Mouse (Mus musculus): ENCODE results near the gene Pym1. TPM values are rescaled to one million over a fixed set of nuclear protein-coding genes. Genes with fewer than 3 reads are reported as not detected.

The Pym1 gene
- 45.9 TPM in 2 replicates for polyA plus RNA-seq (2014; fragmentation: Nextera tagmentation; extraction: Ambion mirVana)

GRCm38 (mm10) chr10:128747646-128748251, at the start of gene Pym1:
TSS of gene Pym1 (plus strand) at chr10:128747889.
- WGBS: 0% methylated on average over 36 of the region's 36 CpGs
- Histone ChIP-seq H3K36me3 (replicated peaks; ENCODE audit: control insufficient read depth, insufficient read depth, low read depth, low read length) (no peaks in the 10 kb centered on the region), H3K9me3 (replicated peaks; ENCODE audit: control insufficient read depth, low read length) (no peaks in the 10 kb centered on the region), H3K27me3 (ENCODE audit: control insufficient read depth, insufficient read depth, low read length) (peaks cover under 1% of the 10 kb centered on the region), H3K27ac (replicated peaks; ENCODE audit: low read depth, low read length) (peak within 1 kb of the TSS; percentile 97), H3K4me3 (ENCODE audit: low read depth, low read length) (peak within 1 kb of the TSS; percentile 73), H3K9ac (replicated peaks; ENCODE audit: low read length) (peak within 1 kb of the TSS; percentile 83), H3K4me1 (ENCODE audit: control insufficient read depth, insufficient read depth, low read length) (peaks cover 4% of the 10 kb centered on the region; the same call in 1 of the 2 replicates), H3K4me2 (ENCODE audit: low read depth, low read length) (peak within 1 kb of the TSS; percentile 79)
- DNase-seq (ENCODE audit: low spot score): peak; percentile 81
- peak; percentile 54 for ATAC-seq (replicated peaks; ENCODE audit: insufficient number of reproducible peaks, low FRiP score, low TSS enrichment, low read depth)

GRCm38 (mm10) chr10:128699006-128699405, 48.7 kb upstream of the Pym1 start:
- Histone ChIP-seq H3K4me2 (ENCODE audit: low read depth, low read length) (no peak overlapping the region), H3K36me3 (replicated peaks; ENCODE audit: control insufficient read depth, insufficient read depth, low read depth, low read length) (no peaks in the 10 kb centered on the region; the same call in none of the 2 replicates), H3K9me3 (replicated peaks; ENCODE audit: control insufficient read depth, low read length) (no peaks in the 10 kb centered on the region), H3K4me1 (ENCODE audit: control insufficient read depth, insufficient read depth, low read length) (no peaks in the 10 kb centered on the region; the same call in 1 of the 2 replicates), H3K4me3 (ENCODE audit: low read depth, low read length) (no peak overlapping the region), H3K27me3 (ENCODE audit: control insufficient read depth, insufficient read depth, low read length) (no peaks in the 10 kb centered on the region), H3K9ac (replicated peaks; ENCODE audit: low read length) (no peak overlapping the region), H3K27ac (replicated peaks; ENCODE audit: low read depth, low read length) (no peak overlapping the region)
- WGBS: 86% methylated on average over 5 of the region's 5 CpGs
- DNase-seq (ENCODE audit: low spot score) (no peak), ATAC-seq (replicated peaks; ENCODE audit: insufficient number of reproducible peaks, low FRiP score, low TSS enrichment, low read depth) (no peak)

GRCm38 (mm10) chr10:128699611-128700010, 48.1 kb upstream of the Pym1 start:
- Histone ChIP-seq H3K27me3 (ENCODE audit: control insufficient read depth, insufficient read depth, low read length) (no peaks in the 10 kb centered on the region), H3K27ac (replicated peaks; ENCODE audit: low read depth, low read length) (no peak overlapping the region), H3K9ac (replicated peaks; ENCODE audit: low read length) (no peak overlapping the region), H3K36me3 (replicated peaks; ENCODE audit: control insufficient read depth, insufficient read depth, low read depth, low read length) (no peaks in the 10 kb centered on the region; the same call in none of the 2 replicates), H3K4me1 (ENCODE audit: control insufficient read depth, insufficient read depth, low read length) (no peaks in the 10 kb centered on the region; the same call in 1 of the 2 replicates), H3K4me3 (ENCODE audit: low read depth, low read length) (no peak overlapping the region), H3K9me3 (replicated peaks; ENCODE audit: control insufficient read depth, low read length) (no peaks in the 10 kb centered on the region), H3K4me2 (ENCODE audit: low read depth, low read length) (no peak overlapping the region)
- ATAC-seq (replicated peaks; ENCODE audit: insufficient number of reproducible peaks, low FRiP score, low TSS enrichment, low read depth) (no peak), DNase-seq (ENCODE audit: low spot score) (no peak)
- 63% methylated on average over 11 of the region's 11 CpGs for WGBS

- H3K27me3 ChIP-seq (ENCODE audit: control insufficient read depth, insufficient read depth, low read length): no peaks in the 10 kb centered on the region
Measured at GRCm38 (mm10) chr10:128700712-128701111, 47.0 kb upstream of the Pym1 start.

GRCm38 (mm10) chr10:128702328-128703007, 45.2 kb upstream of the Pym1 start:
- Histone ChIP-seq H3K9ac (replicated peaks; ENCODE audit: low read length) (no peak overlapping the region), H3K36me3 (replicated peaks; ENCODE audit: control insufficient read depth, insufficient read depth, low read depth, low read length) (no peaks in the 10 kb centered on the region; the same call in none of the 2 replicates), H3K27ac (replicated peaks; ENCODE audit: low read depth, low read length) (no peak overlapping the region), H3K27me3 (ENCODE audit: control insufficient read depth, insufficient read depth, low read length) (no peaks in the 10 kb centered on the region), H3K4me2 (ENCODE audit: low read depth, low read length) (no peak overlapping the region), H3K4me1 (ENCODE audit: control insufficient read depth, insufficient read depth, low read length) (peaks cover 2% of the 10 kb centered on the region; the same call in 1 of the 2 replicates), H3K9me3 (replicated peaks; ENCODE audit: control insufficient read depth, low read length) (no peaks in the 10 kb centered on the region), H3K4me3 (ENCODE audit: low read depth, low read length) (no peak overlapping the region)
- 90% methylated on average over 6 of the region's 6 CpGs for WGBS
- DNase-seq (ENCODE audit: low spot score): no peak
- ATAC-seq (replicated peaks; ENCODE audit: insufficient number of reproducible peaks, low FRiP score, low TSS enrichment, low read depth): no peak

More at GRCm38 (mm10) chr10:128700712-128701111, 47.0 kb upstream of the Pym1 start:
- Histone ChIP-seq H3K9ac (replicated peaks; ENCODE audit: low read length) (no peak overlapping the region), H3K27ac (replicated peaks; ENCODE audit: low read depth, low read length) (no peak overlapping the region), H3K4me1 (ENCODE audit: control insufficient read depth, insufficient read depth, low read length) (peaks cover 2% of the 10 kb centered on the region; the same call in 1 of the 2 replicates), H3K4me2 (ENCODE audit: low read depth, low read length) (no peak overlapping the region), H3K36me3 (replicated peaks; ENCODE audit: control insufficient read depth, insufficient read depth, low read depth, low read length) (no peaks in the 10 kb centered on the region; the same call in none of the 2 replicates), H3K4me3 (ENCODE audit: low read depth, low read length) (no peak overlapping the region), H3K9me3 (replicated peaks; ENCODE audit: control insufficient read depth, low read length) (no peaks in the 10 kb centered on the region)
- no peak for ATAC-seq (replicated peaks; ENCODE audit: insufficient number of reproducible peaks, low FRiP score, low TSS enrichment, low read depth)
- no peak for DNase-seq (ENCODE audit: low spot score)
- WGBS: 89% methylated on average over 5 of the region's 5 CpGs

GRCm38 (mm10) chr10:128703895-128704294, 43.8 kb upstream of the Pym1 start, which contains the start of gene Pmel:
TSS of gene Pmel (plus strand) at chr10:128704195.
- WGBS: 15% methylated on average over 4 of the region's 4 CpGs

GRCm38 (mm10) chr10:128704491-128705316, 43.0 kb upstream of the Pym1 start, which contains the start of gene Cdk2:
TSS of gene Cdk2 (minus strand) at chr10:128705031.
- Histone ChIP-seq H3K27me3 (ENCODE audit: control insufficient read depth, insufficient read depth, low read length) (no peaks in the 10 kb centered on the region), H3K36me3 (replicated peaks; ENCODE audit: control insufficient read depth, insufficient read depth, low read depth, low read length) (no peaks in the 10 kb centered on the region; the same call in none of the 2 replicates), H3K4me3 (ENCODE audit: low read depth, low read length) (peak within 1 kb of the TSS; percentile 82), H3K4me1 (ENCODE audit: control insufficient read depth, insufficient read depth, low read length) (peaks cover 2% of the 10 kb centered on the region; the same call in 1 of the 2 replicates), H3K9ac (replicated peaks; ENCODE audit: low read length) (peak within 1 kb of the TSS; percentile 80), H3K27ac (replicated peaks; ENCODE audit: low read depth, low read length) (peak within 1 kb of the TSS; percentile 88), H3K9me3 (replicated peaks; ENCODE audit: control insufficient read depth, low read length) (no peaks in the 10 kb centered on the region), H3K4me2 (ENCODE audit: low read depth, low read length) (peak within 1 kb of the TSS; percentile 63)
- under 1% methylated on average over 61 of the region's 62 CpGs for WGBS
- ATAC-seq (replicated peaks; ENCODE audit: insufficient number of reproducible peaks, low FRiP score, low TSS enrichment, low read depth) (peak; percentile 92), DNase-seq (ENCODE audit: low spot score) (peak; percentile 96)

More at GRCm38 (mm10) chr10:128703895-128704294, 43.8 kb upstream of the Pym1 start, which contains the start of gene Pmel:
- Histone ChIP-seq H3K9me3 (replicated peaks; ENCODE audit: control insufficient read depth, low read length) (no peaks in the 10 kb centered on the region), H3K4me3 (ENCODE audit: low read depth, low read length) (peak within 1 kb of the TSS; percentile 82), H3K27ac (replicated peaks; ENCODE audit: low read depth, low read length) (peak within 1 kb of the TSS; percentile 88), H3K36me3 (replicated peaks; ENCODE audit: control insufficient read depth, insufficient read depth, low read depth, low read length) (no peaks in the 10 kb centered on the region; the same call in none of the 2 replicates), H3K4me2 (ENCODE audit: low read depth, low read length) (peak within 1 kb of the TSS; percentile 63), H3K27me3 (ENCODE audit: control insufficient read depth, insufficient read depth, low read length) (no peaks in the 10 kb centered on the region), H3K4me1 (ENCODE audit: control insufficient read depth, insufficient read depth, low read length) (peaks cover 2% of the 10 kb centered on the region; the same call in 1 of the 2 replicates), H3K9ac (replicated peaks; ENCODE audit: low read length) (peak within 1 kb of the TSS; percentile 80)
- no peak for DNase-seq (ENCODE audit: low spot score)
- no peak for ATAC-seq (replicated peaks; ENCODE audit: insufficient number of reproducible peaks, low FRiP score, low TSS enrichment, low read depth)
